Mouse (Mus musculus) embryonic facial prominence, embryonic 11.5 days (tissue): ENCODE data around the gene Stk10. TPM values are rescaled to one million over a fixed set of nuclear protein-coding genes. Genes with fewer than 3 reads are reported as not detected.

Experiments
- ATAC-seq: fragments of 200-750 bp; cut with Nextera tagmentation; replicated peaks from 2 replicates; pipeline ENCODE4 v1.8.0; 2017; ENCODE audit warnings: low read depth; ENCODE audit not compliant: insufficient number of reproducible peaks, low FRiP score, low TSS enrichment
- DNase-seq: peaks from one replicate; pipeline ENCODE4 v3.0.0-alpha.2; 2015; ENCODE audit warnings: low spot score
- H3K27ac ChIP-seq: fragments of 300-500 bp; sonication (generic); replicated peaks from 2 replicates; pipeline ENCODE4 v1.5.1; 2014; ENCODE audit warnings: mild to moderate bottlenecking, low read depth, low read length, control low read depth
- H3K27me3 ChIP-seq: fragments of 300-500 bp; sonication (generic); 2 replicates; pipeline ENCODE4 v1.6.1; 2014; ENCODE audit warnings: mild to moderate bottlenecking, low read length, moderate library complexity, mixed read lengths; ENCODE audit not compliant: control insufficient read depth, insufficient read depth
- H3K36me3 ChIP-seq: fragments of 300-500 bp; sonication (generic); replicated peaks from 2 replicates; pipeline ENCODE4 v1.6.1; 2014; ENCODE audit warnings: low read depth, mild to moderate bottlenecking, low read length, moderate library complexity, mixed read lengths; ENCODE audit not compliant: control insufficient read depth, insufficient read depth
- H3K4me1 ChIP-seq: fragments of 300-500 bp; sonication (generic); 2 replicates; pipeline ENCODE4 v1.6.1; 2014; ENCODE audit warnings: low read length, mixed read lengths; ENCODE audit not compliant: control insufficient read depth, insufficient read depth
- H3K4me2 ChIP-seq: fragments of 300-500 bp; sonication (generic); 2 replicates; pipeline ENCODE4 v1.6.1; 2014; ENCODE audit warnings: low read depth, mild to moderate bottlenecking, control low read depth, low read length, moderate library complexity
- H3K4me3 ChIP-seq: fragments of 300-500 bp; sonication (generic); 2 replicates; pipeline ENCODE4 v1.5.1; 2014; ENCODE audit warnings: low read depth, low read length, control low read depth
- H3K9ac ChIP-seq: fragments of 300-500 bp; sonication (generic); replicated peaks from 2 replicates; pipeline ENCODE4 v1.6.1; 2014; ENCODE audit warnings: mild to moderate bottlenecking, control low read depth, low read length
- H3K9me3 ChIP-seq: fragments of 300-500 bp; sonication (generic); replicated peaks from 2 replicates; pipeline ENCODE4 v1.6.1; 2016; ENCODE audit warnings: mild to moderate bottlenecking, low read length, inconsistent platforms, mixed read lengths; ENCODE audit not compliant: control insufficient read depth
- WGBS: fragments of 180-500 bp; shearing (Covaris S2); extraction: QIAGEN DNeasy Blood & Tissue Kit; methylation state at CpG from one replicate; pipeline ENCODE4 v1.1.7; 2014; 5-methylcytosine and 5-hydroxymethylcytosine counted together
- polyA plus RNA-seq: library from polyadenylated mRNA; unstranded; fragments of >200 nt; fragmentation: Nextera tagmentation; extraction: Ambion mirVana; gene quantifications from 2 replicates; pipeline ENCODE4 v1.2.1, GENCODE M21; 2014

Gene Stk10
- polyA plus RNA-seq, 1 experiment from 2014 or later = 1.4 TPM

GRCm38 (mm10) chr11:32650236-32650749 is 117.2 kb downstream of the Stk10 start:
- Histone ChIP-seq H3K27me3 (no peaks in the 10 kb centered on the region), H3K9ac (no peak overlapping the region), H3K9me3 (no peaks in the 10 kb centered on the region), H3K36me3 (no peaks in the 10 kb centered on the region), H3K27ac (no peak overlapping the region), H3K4me2 (no peak overlapping the region), H3K4me3 (no peak overlapping the region), H3K4me1 (no peaks in the 10 kb centered on the region)
- DNase-seq (no peak), ATAC-seq (no peak)

GRCm38 (mm10) chr11:32650893-32651590 is 117.9 kb downstream of the Stk10 start:
- H3K4me3 ChIP-seq = no peak overlapping the region
- H3K27me3 ChIP-seq = no peaks in the 10 kb centered on the region
- 91% methylated on average over 7 of the region's 7 CpGs for WGBS
- H3K4me2 ChIP-seq = no peak overlapping the region
- H3K9me3 ChIP-seq = no peaks in the 10 kb centered on the region
- DNase-seq (no peak), ATAC-seq (no peak)
- H3K4me1 ChIP-seq = no peaks in the 10 kb centered on the region
- no peak overlapping the region for H3K27ac ChIP-seq
- H3K9ac ChIP-seq = no peak overlapping the region
- no peaks in the 10 kb centered on the region for H3K36me3 ChIP-seq

- Histone ChIP-seq H3K27me3 (no peaks in the 10 kb centered on the region), H3K4me3 (no peak overlapping the region), H3K9ac (no peak overlapping the region), H3K27ac (no peak overlapping the region), H3K4me1 (no peaks in the 10 kb centered on the region), H3K36me3 (no peaks in the 10 kb centered on the region), H3K4me2 (no peak overlapping the region), H3K9me3 (no peaks in the 10 kb centered on the region)
- 89% methylated on average over 1 of the region's 1 CpGs for WGBS
- DNase-seq (no peak), ATAC-seq (no peak)
Observed at GRCm38 (mm10) chr11:32651723-32652122, 118.6 kb downstream of the Stk10 start.

- H3K4me2 ChIP-seq = no peak overlapping the region
- H3K36me3 ChIP-seq = no peaks in the 10 kb centered on the region
- H3K9me3 ChIP-seq = no peaks in the 10 kb centered on the region
- DNase-seq (no peak), ATAC-seq (no peak)
- 90% methylated on average over 1 of the region's 1 CpGs for WGBS
- no peak overlapping the region for H3K27ac ChIP-seq
- no peaks in the 10 kb centered on the region for H3K27me3 ChIP-seq
- H3K4me3 ChIP-seq = no peak overlapping the region
- H3K4me1 ChIP-seq = no peaks in the 10 kb centered on the region
- no peak overlapping the region for H3K9ac ChIP-seq
Observed at GRCm38 (mm10) chr11:32662082-32662656, 129.1 kb downstream of the Stk10 start.

GRCm38 (mm10) chr11:32665639-32666038 is 132.5 kb downstream of the Stk10 start:
- H3K4me2 ChIP-seq = no peak overlapping the region
- no peak overlapping the region for H3K9ac ChIP-seq
- no peaks in the 10 kb centered on the region for H3K9me3 ChIP-seq
- no peaks in the 10 kb centered on the region for H3K4me1 ChIP-seq
- H3K36me3 ChIP-seq = no peaks in the 10 kb centered on the region
- 86% methylated on average over 3 of the region's 3 CpGs for WGBS
- no peak overlapping the region for H3K4me3 ChIP-seq
- H3K27me3 ChIP-seq = no peaks in the 10 kb centered on the region
- ATAC-seq (no peak), DNase-seq (no peak)
- no peak overlapping the region for H3K27ac ChIP-seq

- Histone ChIP-seq H3K9ac (no peak overlapping the region), H3K4me3 (no peak overlapping the region), H3K27ac (no peak overlapping the region), H3K4me2 (no peak overlapping the region), H3K9me3 (no peaks in the 10 kb centered on the region), H3K27me3 (no peaks in the 10 kb centered on the region), H3K4me1 (no peaks in the 10 kb centered on the region), H3K36me3 (no peaks in the 10 kb centered on the region)
- DNase-seq (no peak), ATAC-seq (no peak)
Observed at GRCm38 (mm10) chr11:32666983-32667382, 133.9 kb downstream of the Stk10 start.

GRCm38 (mm10) chr11:32671480-32671879 is 138.4 kb downstream of the Stk10 start:
- Histone ChIP-seq H3K4me1 (no peaks in the 10 kb centered on the region), H3K9ac (no peak overlapping the region), H3K36me3 (no peaks in the 10 kb centered on the region), H3K4me2 (no peak overlapping the region), H3K27me3 (no peaks in the 10 kb centered on the region), H3K27ac (no peak overlapping the region), H3K4me3 (no peak overlapping the region), H3K9me3 (no peaks in the 10 kb centered on the region)
- DNase-seq = no peak
- whole genome bisulfite sequencing = 88% methylated on average over 4 of the region's 4 CpGs
- no peak for ATAC-seq
